Mouse (Mus musculus): ENCODE measurements around the gene Fbxo42.

The Fbxo42 gene

DNA sequence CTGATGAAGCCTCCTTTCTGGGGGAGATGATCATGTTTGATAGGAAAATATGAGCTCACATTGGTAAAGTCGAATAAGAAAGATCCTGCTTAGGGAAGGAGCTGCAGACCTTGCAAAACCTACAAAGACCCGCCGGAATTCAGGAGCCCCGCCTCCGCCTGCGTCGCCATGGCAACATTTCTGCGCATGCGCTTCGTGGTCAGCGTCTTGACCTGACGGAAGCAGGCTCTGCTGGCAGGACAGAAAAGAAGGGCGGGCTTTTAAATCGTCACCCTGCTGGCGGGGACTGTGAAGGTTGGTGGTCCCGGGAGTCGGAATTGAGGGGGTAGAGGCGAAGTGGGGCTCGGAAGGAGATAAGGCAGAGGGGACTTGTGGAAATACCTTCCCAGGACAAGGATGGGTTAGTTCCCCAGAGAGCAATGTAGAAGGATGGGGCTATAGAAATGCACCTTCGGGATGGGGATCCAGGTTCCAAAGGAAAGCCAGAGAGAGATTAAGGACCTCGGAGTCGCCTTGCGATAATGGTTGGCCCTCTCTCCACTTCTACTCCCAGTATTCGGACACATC lies 66.1 kb downstream of the Fbxo42 start, which contains the start of gene Rsg1:
Rsg1 (plus strand) TSS at position 187 of the 567 bp plus-strand sequence.
- CTCF ChIA-PET: no interaction called here

GRCm38 (mm10) chr4:141214337-141214851 lies 66.7 kb downstream of the Fbxo42 start:
- CTCF ChIA-PET: interaction anchor here (0.7 kb wide), 1 partner anchor 28 kb away, joined by 3 read pairs; no protein-coding TSS in a partner anchor

DNA sequence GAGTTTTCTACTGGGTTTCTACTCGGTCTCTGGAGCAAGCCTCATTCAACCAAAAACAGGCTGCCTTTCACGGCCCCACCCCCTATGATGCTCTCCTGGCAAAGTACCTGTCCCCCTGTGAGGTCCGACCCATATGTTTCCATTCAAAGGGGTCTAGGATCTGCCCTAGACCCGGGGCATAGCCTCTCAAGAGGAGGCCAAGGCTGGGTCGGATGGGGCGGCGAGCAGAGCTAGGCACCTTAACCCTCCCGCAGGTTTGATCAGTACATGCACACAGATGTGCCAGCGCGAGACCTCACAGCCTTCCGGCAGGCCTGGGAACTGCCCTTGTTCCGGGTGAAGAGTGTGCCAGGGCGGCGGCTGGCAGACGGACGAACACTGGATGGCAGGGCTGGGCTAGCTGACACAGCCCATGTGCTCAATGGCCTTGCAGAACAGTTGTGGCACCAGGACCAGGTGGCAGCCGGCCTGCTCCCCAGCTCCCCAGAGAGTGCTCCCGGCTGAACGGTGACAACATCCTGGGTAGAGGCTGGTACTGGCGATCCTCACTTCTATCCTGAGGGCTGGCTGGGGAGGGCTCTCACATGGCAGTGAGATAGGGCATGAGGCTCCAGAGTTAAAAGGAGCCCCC lies 72.0 kb downstream of the Fbxo42 start:
- CTCF ChIA-PET: no interaction called here

DNA sequence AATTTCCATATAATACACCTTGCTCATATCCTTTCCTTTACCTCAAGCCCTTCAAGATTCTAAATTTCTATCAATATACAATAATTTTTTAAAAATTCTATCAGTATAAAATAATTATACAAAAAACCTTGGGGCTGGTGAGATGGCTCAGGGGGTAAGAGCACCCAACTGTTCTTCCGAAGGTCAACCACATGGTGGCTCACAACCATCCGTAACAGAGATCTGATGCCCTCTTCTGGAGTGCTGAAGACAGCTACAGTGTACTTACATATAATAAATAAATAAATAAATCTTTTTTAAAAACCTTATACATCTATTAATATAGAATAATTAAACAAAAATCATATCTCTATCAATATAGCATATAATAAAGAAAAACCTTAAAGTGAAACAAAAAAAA lies 74.1 kb downstream of the Fbxo42 start:
- CTCF ChIA-PET: no interaction called here

- CTCF ChIA-PET: no interaction called here
Measured at GRCm38 (mm10) chr4:141222752-141223151, 75.0 kb downstream of the Fbxo42 start.

DNA sequence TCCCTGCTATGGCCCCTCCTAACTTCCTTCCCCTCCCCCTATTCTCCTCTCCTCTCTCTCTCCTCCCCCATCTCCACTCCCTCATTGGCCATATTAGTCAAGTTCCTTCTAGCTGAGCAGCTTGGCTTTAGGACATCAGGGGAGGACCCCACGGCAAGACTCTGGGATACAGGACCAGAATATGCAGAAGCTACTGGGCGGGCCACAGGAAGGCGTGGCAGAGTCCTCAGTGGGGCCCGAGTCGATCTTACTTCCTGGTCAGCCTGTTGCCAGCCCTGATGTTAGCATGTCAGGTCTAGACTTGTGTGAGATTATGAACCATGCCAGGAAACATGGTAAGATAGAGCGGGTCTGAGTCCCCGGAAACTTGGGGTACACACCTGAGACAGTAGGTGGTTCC lies 81.0 kb downstream of the Fbxo42 start:
- CTCF ChIA-PET: interaction anchor here (0.6 kb wide), 1 partner anchor 778 kb away, joined by 3 read pairs; no protein-coding TSS in a partner anchor

DNA sequence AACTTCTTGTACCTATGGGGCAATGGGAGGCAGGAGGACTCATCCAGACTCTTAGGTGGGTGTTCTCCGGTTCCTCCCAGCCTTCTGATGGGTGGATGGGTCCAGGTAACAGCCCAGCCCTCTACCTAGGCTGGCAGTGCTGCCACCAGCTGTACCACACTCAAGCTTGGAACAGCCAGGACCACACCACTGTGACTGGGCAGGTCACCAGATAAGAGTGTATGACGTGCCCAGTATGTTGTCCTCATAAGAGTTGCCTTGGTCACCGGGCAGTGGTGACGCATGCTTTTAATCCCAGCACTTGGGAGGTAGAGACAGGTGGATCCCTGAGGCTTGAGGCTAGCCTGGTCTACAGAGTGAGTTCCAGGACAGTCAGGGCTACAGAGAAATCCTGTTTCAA lies 85.5 kb downstream of the Fbxo42 start:
- CTCF ChIA-PET: no interaction called here

DNA sequence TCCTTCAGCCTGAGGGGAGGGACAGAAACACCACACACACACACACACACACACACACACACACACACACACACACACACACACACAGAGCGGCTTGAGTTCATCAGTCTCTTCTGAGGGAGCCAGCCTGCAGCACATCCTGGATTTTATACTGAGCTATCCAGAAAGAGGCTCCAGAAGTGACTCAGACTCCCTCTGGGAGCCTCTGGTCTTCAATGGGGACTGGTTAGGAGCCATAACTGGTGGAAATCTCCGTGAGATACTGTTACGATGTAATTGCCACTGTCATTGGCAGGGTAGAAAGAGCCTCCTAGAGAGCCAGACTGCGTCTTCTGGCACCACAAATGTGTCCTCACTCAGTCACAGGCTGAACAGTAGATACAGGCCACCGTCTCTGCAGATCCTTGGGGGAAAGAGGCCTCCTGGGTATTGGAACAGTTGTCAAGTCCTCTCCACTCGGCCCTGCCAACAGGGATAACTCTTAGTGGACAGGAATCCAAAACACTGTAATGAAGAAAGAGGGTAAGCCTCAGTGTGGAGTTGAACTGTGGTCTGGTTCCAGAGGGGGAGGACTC lies 87.9 kb downstream of the Fbxo42 start:
- CTCF ChIA-PET: no interaction called here

- CTCF ChIA-PET: interaction anchor here (0.6 kb wide), 1 partner anchor 394 kb away, joined by 3 read pairs; no protein-coding TSS in a partner anchor
Measured at GRCm38 (mm10) chr4:141236856-141237255, 89.1 kb downstream of the Fbxo42 start.

- CTCF ChIA-PET: no interaction called here
Measured at GRCm38 (mm10) chr4:141238492-141239387, 91.0 kb downstream of the Fbxo42 start.

GRCm38 (mm10) chr4:141239388-141240125 lies 91.8 kb downstream of the Fbxo42 start, which contains the start of gene Arhgef19:
Gene Arhgef19 (plus strand): TSS chr4:141239499.
- CTCF ChIA-PET: no interaction called here

DNA sequence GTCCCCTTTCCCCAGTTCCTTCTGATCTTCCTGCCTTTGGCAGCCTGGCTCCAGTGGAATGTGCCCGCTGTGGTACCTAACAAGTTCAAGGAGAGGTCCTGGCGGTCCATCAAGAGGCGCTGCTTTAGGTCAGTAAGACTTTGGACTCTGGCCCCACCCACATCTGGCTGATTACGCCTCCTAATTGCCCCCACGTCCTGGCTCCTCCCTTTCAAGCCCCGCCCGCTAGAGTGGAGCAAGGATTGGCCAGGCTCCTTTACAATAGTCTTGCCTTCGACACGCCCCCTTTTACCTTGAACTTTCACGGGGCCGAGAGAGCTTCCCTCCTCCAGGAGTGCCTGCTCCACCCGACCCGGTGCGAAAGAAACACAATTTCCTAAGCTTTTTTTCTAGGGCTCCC lies 92.9 kb downstream of the Fbxo42 start:
- CTCF ChIA-PET: no interaction called here

GRCm38 (mm10) chr4:141241861-141242260 lies 94.1 kb downstream of the Fbxo42 start:
- CTCF ChIA-PET: no interaction called here

- CTCF ChIA-PET: interaction anchor here (0.6 kb wide), 1 partner anchor 455 kb away, joined by 10 read pairs; no protein-coding TSS in a partner anchor
Measured at GRCm38 (mm10) chr4:141242651-141243241, 95.0 kb downstream of the Fbxo42 start.

GRCm38 (mm10) chr4:141243636-141244035 lies 95.9 kb downstream of the Fbxo42 start:
- CTCF ChIA-PET: interaction anchor here (0.5 kb wide), 1 partner anchor 26 kb away, joined by 3 read pairs; no protein-coding TSS in a partner anchor

DNA sequence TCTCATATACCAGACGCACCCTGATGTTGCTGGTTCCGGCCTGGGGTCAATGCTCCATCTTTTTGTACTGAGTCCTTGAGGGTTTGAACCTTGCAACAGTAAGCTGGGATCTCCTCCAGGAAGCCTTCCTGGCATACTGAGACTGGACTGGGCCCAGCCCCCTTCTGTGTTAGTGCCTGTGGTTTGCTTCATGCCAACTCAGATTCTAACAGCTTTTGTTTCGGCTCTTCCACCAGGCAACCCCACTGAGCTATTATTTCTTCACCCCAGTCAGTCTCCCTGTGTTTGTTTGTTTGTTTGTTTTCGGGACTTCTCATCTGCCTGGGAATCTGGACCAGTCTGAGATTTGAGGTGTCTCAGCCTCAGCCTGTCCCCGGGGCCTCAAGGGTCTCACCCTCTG lies 96.7 kb downstream of the Fbxo42 start:
- CTCF ChIA-PET: interaction anchor here (0.5 kb wide), 1 partner anchor 25 kb away, joined by 3 read pairs; no protein-coding TSS in a partner anchor

- CTCF ChIA-PET: no interaction called here
Measured at GRCm38 (mm10) chr4:141244931-141245425, 97.3 kb downstream of the Fbxo42 start.

- CTCF ChIA-PET: no interaction called here
Measured at GRCm38 (mm10) chr4:141246089-141246997, 98.6 kb downstream of the Fbxo42 start.

DNA sequence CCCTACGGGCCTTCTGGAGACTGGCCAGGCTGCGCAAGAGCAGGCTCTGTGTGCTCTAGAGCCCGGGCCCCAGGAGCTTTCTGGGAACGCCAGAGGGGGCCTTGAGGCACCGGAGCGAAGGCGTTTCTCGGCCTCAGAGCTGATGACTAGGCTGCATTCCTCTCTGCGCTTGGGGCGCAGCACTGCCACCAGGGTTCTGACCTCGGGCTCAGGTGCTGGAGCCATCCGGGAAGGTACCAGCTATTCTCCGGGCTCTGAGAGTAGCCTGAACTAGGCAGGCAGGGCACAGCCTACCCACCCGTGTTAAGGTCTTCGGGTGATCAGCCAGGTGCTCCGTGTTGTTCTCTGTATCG lies 99.3 kb downstream of the Fbxo42 start:
- CTCF ChIA-PET: no interaction called here
